Mouse (Mus musculus): ENCODE measurements around the gene Wnt9a. TPM values are rescaled to one million over a fixed set of nuclear protein-coding genes. Genes with fewer than 3 reads are reported as not detected.

The Wnt9a gene
- 4.1 and 24.2 TPM in 2 replicates for polyA plus RNA-seq (2012; rRNA removed; ENCODE audit: low replicate concordance)

DNA sequence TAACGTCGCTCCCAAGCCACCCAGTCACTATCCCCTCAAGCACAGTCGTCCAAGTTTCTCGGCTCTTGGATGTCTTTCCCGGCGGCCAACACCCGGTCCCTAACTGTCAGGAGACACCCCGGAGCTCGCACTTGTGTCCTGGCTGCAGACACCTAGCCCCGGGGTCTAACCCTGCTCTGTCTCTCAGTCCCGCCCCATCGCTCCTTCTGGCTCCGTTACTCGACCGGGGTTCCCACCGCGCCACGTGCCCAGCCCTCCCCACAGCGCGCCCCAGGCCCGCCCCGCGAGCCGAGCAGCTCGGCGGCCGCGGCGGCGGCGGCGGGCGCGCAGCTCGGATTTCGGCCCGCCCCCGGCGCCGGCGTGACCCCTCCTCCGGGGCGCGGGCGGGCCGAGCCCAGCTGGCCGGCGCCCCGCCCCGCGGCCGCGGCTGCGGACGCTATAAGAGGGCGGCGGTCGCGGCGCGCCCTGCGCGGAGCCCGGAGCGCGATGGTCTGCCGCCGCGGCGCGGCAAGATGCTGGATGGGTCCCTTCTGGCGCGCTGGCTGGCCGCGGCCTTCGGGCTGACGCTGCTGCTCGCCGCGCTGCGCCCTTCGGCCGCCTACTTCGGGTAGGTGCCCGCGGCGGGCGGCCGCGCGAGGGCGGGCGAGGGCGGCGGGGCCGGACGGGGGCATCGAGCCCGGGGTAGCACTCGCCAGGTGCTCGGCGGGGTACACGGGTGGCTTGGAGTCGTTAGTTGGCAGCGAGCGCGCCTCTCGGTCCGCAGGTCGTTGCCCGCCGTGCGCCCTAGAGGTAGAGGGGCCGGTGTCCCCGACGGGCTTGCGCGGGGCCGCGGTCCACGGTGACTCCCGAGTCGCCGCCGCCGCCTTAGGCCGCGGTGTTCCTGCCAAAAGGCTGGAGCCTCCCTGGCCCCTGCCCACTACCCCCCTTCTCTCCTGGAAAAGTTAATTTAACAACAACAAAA lies at the start of gene Wnt9a:
Gene Wnt9a, plus strand, starts transcription at position 468 of the 961 bp plus-strand sequence.

DNA sequence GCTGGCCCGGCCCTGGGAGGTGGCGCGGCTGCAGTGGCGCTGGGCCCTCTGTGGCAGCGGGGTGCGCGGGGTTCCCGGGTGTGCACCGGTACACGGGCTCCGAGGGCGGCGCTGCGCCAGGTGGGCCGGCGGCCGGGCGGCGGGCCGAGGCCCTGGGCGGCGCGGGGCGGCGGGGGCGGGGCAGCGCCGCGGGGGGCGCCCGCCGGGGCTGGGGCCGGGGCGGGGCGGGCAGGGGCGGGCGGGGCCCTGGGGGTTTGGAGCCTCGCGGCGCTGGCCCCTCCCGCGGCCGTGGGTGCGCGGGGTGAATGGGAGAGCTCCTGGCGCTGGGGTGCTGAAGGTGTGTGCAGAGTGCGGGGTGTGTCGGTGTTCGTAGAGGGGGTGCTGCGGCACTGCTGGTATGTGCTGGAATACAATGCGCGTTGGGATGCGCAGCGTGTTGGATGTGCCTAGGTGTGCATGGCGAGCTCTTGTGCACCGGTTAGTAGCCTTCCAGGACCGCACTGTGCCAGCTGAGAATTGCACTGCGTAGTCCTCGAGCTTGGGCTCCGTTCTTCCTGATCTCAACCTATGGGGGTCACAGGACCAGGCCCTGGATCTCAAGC lies 15.9 kb upstream of the Wnt9a start, which contains the start of gene Wnt3a:
Gene Wnt3a, minus strand, starts transcription at position 51 of the 602 bp plus-strand sequence.

DNA sequence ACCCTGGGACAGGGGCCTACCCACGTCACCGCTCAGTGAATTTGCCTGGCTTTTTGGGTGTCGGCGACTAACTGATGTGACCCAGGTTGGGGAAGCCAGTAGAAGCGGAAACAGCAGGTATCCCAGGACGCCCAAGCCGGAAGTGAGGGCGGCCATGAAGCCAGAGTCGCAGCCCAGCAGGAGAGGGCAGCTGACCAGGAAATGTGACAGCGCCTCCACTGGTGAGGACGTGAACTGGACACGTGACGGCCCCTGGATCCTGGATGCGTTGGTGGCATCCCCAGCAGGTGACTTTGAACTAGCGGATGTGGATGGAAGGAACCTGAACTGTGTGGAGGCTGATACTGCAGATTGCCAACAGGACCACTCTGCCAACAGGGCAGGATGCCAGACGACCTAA lies 68.7 kb downstream of the Wnt9a start, which contains the start of gene Prss38:
Gene Prss38, minus strand, starts transcription at position 183 of the 400 bp plus-strand sequence.

Other genes with a start within 250 kb of the Wnt9a start
- 0.06 and 0.53 TPM in 2 replicates for gene Obscn, start 170.5 kb upstream of the Wnt9a start, polyA plus RNA-seq (2012; rRNA removed; ENCODE audit: low replicate concordance)
- gene Iba57, start 143.2 kb upstream of the Wnt9a start, polyA plus RNA-seq (2012; rRNA removed; ENCODE audit: low replicate concordance), result 6.4 and 6.9 TPM in 2 replicates
- 1.4 and 11.8 TPM in 2 replicates for gene Gjc2, start 123.7 kb upstream of the Wnt9a start, polyA plus RNA-seq (2012; rRNA removed; ENCODE audit: low replicate concordance)
- gene Guk1, start 114.7 kb upstream of the Wnt9a start, polyA plus RNA-seq (2012; rRNA removed; ENCODE audit: low replicate concordance), result 110 and 125 TPM in 2 replicates
- 50.4 and 64.6 TPM in 2 replicates for gene Mrpl55, start 104.4 kb upstream of the Wnt9a start, polyA plus RNA-seq (2012; rRNA removed; ENCODE audit: low replicate concordance)
- 19.8 and 24.9 TPM in 2 replicates for gene 2310033P09Rik, start 98.6 kb upstream of the Wnt9a start, polyA plus RNA-seq (2012; rRNA removed; ENCODE audit: low replicate concordance)
- gene Arf1, start 78.7 kb upstream of the Wnt9a start, polyA plus RNA-seq (2012; rRNA removed; ENCODE audit: low replicate concordance), result 464 and 557 TPM in 2 replicates
- not detected in 2 replicates for gene Wnt3a, start 16.2 kb upstream of the Wnt9a start, polyA plus RNA-seq (2012; rRNA removed; ENCODE audit: low replicate concordance)
- gene Prss38, start 68.7 kb downstream of the Wnt9a start, polyA plus RNA-seq (2012; rRNA removed; ENCODE audit: low replicate concordance), result 0.22 TPM in 1 of 2 replicates, not detected in the other
- gene Jmjd4, start 143.1 kb downstream of the Wnt9a start, polyA plus RNA-seq (2012; rRNA removed; ENCODE audit: low replicate concordance), result 3.8 and 8.1 TPM in 2 replicates
- gene Snap47, start 144.3 kb downstream of the Wnt9a start, polyA plus RNA-seq (2012; rRNA removed; ENCODE audit: low replicate concordance), result 62.0 and 90.1 TPM in 2 replicates
- 0.67 and 1.2 TPM in 2 replicates for gene Zfp867, start 165.5 kb downstream of the Wnt9a start, polyA plus RNA-seq (2012; rRNA removed; ENCODE audit: low replicate concordance)
- 6.8 and 21.9 TPM in 2 replicates for gene Zkscan17, start 219.8 kb downstream of the Wnt9a start, polyA plus RNA-seq (2012; rRNA removed; ENCODE audit: low replicate concordance)
- gene Nlrp3, start 234.6 kb downstream of the Wnt9a start, polyA plus RNA-seq (2012; rRNA removed; ENCODE audit: low replicate concordance), result 0.60 and 1.2 TPM in 2 replicates

All from subcutaneous adipose tissue, adult 2 months (tissue).